Mouse (Mus musculus): Measurements from ENCODE around the gene Grhpr.
"Not testable (repeated sequence)": the region's sequence is repeated elsewhere in the genome, so short reads cannot be mapped to it uniquely, and the experiment has no call there.

Gene Grhpr

DNA sequence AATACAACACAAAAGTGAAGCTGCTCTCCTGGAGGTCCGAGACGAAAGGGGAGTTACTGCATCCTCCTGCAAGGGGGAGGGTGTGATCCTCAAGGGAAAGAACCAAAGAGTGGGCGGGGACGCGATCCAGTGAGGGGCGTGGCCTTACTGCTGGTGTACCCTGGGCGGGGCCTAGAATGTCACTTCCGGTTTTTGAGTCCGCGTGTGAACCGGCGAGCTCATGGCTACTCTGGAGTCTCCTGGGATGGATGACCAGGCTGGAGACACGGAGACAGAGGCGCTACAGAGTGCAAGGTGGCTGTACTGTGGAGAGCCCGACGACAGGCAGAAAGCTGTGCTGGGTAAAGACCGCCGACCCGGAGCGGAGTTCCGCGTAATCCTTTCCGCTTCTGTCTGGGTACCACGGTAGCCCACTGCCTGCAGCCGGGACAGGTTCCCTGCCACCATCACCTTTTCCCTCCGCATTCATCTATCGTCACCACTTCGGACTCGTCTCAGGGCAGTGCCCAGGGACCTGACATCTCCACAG lies 37.3 kb downstream of the Grhpr start, which contains the start of gene Polr1e:
Gene Polr1e, plus strand, starts transcription at position 132 of the 529 bp plus-strand sequence.
- DNase-seq: peak; percentile 87 to 93

DNA sequence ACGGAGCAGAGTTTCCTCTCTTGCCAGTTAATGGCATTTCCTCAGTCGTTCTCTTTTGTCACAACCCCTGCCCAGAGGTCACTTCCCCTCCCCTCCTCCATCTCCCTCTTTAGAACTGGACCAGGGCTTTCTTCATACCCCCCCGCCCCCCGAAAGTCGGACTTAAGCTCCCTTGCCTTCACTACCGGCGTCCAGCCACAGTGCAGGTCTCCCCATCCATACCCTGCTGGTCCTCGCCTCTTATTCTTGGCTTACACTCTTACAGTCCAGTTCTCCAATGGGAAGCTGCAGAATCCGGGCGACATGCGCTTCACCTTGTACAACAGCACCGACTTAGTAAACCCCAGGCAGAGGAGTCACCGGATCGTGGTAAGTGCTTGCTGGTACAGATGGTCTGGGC lies 37.8 kb downstream of the Grhpr start:
- DNase-seq: no peak

DNA sequence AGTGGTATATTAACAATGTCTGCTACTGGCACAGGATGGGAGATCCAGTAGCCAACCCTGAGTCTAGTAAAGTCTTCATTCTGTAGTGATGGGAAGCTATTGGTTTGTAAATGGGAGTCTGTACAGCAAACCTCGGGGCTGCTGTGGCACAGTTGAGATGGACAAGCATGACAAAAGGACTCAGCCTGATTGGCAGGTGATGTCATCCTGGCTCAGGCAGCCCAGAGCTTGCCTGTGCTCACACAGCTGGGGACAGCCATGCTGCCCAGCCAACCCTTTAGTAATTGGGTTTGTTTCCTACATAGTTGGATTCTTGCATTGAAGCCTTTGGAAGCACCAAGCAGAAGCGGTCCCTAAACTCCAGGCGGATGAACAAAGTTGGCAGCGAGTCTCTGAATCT lies 45.3 kb downstream of the Grhpr start:
- DNase-seq: no peak

DNA sequence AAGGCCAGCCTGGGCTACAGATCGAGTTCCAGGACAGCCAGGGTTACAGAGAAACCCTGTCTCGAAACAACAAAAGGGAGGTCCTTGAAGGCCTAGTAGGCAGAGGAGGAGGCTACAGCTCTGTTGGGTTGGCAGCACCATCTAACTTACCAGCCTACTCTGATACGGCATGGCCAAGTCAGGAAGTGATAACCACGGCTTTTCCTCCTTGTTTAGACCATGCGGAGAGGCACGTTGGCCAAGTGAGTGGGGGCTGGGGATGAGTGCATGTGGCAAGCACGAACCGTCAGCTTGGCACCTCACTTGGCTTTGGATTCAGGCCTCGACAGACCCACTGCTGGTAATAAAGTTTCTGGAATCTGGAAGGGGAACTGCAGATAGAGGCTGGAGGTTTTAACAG lies 51.4 kb downstream of the Grhpr start:
- DNase-seq: no peak

DNA sequence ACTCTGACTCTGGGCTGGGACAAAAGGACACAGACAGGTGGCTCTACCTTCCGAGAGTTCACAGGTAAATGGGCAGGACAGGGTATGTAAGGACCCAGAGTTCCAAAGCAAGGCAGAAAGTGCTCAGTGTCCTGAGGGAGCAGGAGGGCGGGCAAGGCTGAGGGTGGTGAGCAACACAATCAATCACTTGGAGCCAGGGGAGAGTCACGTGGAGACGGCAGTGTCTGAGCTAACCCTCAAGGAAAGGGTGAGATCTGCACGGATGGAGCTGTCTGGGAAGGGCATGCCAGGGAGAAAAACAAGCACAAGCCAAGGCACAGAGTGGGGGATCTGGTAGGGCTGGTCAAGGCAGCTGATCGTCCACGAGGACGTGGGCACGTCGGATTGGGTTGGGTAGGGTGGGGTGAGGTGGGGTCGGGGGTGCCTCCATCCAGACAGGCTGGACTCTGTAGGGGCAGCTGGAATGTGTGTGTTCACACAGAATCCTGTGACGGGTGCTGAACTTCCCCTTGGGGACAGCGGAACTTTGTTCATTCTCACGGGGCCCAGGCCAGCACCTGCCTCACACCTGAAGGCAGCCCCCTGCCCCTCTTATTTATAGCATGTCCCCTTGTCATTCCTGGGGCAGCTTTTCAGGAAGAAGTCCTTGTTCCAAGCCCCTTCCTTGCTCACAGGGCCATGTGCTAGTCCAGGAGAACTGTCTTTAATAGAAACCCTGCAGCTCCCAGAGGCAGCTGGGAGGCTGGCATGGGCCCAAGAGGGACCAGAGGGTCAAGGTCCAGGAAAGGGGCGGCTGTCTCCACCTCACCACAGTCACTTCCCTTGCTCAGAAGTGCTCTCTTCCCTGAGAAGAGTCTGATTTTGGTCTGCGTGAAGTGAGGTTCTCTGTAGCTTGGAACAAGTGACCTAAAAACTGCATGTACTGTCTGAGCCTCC lies 53.8 kb downstream of the Grhpr start:
- no peak for DNase-seq

DNA sequence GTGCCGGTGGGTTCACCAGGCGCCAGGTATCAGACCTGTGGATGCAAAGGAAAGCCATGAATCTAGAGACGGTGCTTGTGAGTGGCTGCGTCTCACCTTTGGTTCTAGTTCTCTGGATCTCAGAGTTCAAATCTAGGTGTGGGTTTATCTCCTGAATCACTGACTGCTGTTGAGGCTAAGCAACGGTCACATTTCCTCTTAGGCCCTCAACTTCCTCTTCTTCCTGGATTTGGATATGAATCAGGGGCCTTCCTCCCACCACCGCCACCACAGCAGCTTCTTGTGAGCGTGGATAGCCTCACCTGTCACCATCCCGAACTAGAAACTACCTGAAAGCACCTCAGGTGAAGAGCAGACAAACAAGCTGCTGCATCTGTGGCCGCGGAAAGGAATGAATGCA lies 54.9 kb downstream of the Grhpr start:
- DNase-seq: no peak

DNA sequence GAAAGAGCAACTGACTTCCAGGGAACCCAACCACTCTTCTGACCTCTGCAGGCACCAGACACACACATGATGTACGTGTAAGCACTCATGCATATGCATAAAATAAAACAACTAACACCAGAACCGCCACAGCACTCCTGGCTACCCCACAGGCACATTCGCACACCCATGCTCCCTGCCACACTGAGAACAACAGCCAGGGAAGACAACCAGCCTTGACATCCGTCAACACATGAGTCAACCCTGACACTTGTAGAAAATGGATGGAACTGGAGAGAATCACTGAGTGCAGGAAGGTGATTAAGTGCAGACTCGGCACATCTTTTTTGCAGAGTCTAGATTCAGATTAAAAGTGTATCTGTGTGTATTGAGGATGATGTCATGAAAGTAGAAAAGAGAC lies 55.4 kb downstream of the Grhpr start:
- no peak for DNase-seq

DNA sequence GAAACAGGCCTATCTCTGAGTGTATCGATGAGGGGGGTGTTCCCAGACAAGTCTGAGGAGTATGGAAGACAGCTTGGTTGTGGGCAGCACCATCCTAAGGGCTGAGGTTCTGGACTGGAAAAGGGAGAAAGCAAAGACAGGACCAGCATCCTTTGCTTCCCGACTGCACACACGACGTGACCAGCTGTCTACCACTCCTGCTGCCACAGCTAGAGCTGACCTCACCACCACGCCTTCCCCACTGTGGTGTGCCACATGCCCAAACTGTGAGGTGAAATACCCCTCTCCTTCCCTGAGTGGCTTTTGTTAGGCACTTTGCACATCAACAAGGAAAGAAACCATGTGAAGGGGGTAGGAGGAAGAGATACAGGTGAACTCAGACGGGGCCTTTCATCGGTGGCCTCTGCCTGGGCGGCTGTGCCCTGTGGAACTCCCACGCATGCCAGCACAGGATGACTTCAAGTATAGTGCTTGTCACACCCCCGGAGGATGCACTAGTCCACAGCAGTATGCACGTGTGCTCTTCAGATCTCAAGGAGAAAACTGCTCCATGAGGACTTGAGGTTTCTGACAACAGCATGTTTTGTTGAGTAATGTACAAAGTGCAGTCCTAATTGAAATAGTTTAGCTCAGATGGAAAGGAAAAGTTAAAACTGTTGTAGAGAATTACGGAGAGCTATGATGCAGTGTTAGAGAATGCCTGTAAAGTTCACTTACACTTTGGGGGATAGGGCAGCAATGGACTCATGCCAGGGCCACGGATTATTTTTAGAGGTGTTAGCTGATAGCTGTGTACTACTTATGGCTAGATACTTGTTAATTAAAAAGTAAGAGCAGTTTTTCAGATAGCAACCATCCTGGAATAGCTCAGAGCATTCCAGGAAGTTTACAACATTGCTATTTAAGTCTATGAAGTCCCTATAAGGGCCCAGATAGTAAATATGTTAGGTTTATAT lies 56.5 kb downstream of the Grhpr start:
- DNase-seq: no peak

DNA sequence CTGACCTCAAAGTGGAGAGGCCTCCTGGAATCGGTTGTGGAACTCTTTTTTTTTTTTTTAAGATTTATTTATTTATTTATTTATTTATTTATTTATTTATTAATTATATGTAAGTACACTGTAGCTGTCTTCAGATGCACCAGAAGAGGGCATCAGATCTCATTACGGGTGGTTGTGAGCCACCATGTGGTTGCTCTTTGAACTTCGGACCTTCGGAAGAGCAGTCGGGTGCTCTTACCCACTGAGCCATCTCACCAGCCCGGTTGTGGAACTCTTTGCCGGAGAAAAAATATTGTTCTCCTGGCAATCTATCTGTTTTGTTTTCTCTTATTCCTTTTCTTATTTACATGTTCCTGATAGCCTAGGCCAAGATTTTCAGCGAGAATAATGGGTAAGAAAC lies 57.7 kb downstream of the Grhpr start:
- not testable (repeated sequence) for DNase-seq

DNA sequence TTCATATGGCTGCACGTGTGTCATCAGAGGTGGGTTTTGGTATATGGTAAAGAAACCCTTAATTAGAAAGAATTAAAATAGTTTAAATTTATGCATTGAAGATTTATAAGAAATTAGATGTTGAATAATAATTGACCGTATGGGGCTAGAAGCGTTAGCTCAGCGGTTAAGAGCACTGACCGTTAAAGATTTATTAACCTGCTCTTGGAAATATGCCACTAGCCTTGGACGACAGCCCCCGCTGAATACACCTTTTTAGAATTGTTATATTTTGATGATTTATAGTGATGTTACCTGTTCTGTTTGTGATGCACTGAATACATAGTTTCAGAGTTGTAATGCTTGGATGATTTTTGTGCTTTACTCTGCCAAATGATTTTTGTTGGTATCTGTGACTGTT lies 58.4 kb downstream of the Grhpr start:
- DNase-seq: not testable (repeated sequence)
